Comparison of ENCODE assay signal across 8 mouse cellular contexts in the genomic region with DNA sequence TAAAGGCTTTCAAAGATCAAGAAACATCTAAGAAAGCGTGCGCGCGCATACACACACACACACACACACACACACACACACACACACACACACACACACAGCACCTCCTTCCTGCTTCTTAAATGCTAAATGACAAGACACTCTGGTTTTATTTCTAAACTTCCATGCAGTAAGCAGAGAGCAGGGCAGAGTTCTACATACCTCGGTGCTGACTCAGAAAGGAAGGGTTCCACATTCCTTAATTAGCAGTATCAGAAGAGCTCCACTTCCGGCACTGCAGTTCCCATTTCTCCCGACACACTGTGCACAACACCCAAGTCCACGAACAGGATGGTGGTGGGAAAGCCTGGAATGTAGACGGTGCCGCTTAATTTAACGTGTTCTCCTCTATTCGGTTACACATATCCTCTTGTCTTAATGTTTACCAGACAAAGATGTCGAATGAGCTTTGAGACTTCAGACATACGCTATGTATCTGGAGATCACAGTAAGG. TPM values are rescaled to one million over a fixed set of nuclear protein-coding genes. Genes with fewer than 3 reads are reported as not detected.
DNase-seq lines count a peak whose midpoint lies in the region; ATAC-seq and TF ChIP-seq lines count a peak whose summit lies in the region.

Gene Zfp217, minus strand, starts transcription at position 443 of the 493 bp plus-strand sequence.

- no peaks in the 10 kb centered on the region for H3K9me3 ChIP-seq in kidney, embryonic 15.5 days (replicated peaks)
- H3K9me3 ChIP-seq in midbrain, embryonic 15.5 days, result no peaks in the 10 kb centered on the region

- H3K4me1 ChIP-seq in kidney, embryonic 15.5 days, result peaks cover 17% of the 10 kb centered on the region
- H3K4me1 ChIP-seq in midbrain, embryonic 15.5 days, result no peaks in the 10 kb centered on the region

- POLR2A ChIA-PET in Patski (lab: Charles Lee), result interaction anchor here (0.8 to 1.2 kb wide), 2 partner anchors 17 to 27 kb away, joined by 3 to 4 read pairs; no protein-coding TSS in a partner anchor

- no peaks in the 10 kb centered on the region for H3K79me2 ChIP-seq in macrophage (ENCODE audit: inconsistent target)

- 46% methylated on average over 14 of the region's 14 CpGs for WGBS in kidney, embryonic 15.5 days
- WGBS in macrophage (ENCODE audit: missing documents), result 26% methylated on average over 13 of the region's 14 CpGs
- 73% methylated on average over 14 of the region's 14 CpGs for WGBS in midbrain, embryonic 15.5 days

- no peak within 1 kb of the TSS for H3K4me3 ChIP-seq in kidney, embryonic 15.5 days (replicated peaks)
- H3K4me3 ChIP-seq in macrophage (ENCODE audit: inconsistent target), result no peak within 1 kb of the TSS
- H3K4me3 ChIP-seq in midbrain, embryonic 15.5 days, result no peak within 1 kb of the TSS

- no peak within 1 kb of the TSS for H3K9ac ChIP-seq in kidney, embryonic 15.5 days
- no peak within 1 kb of the TSS for H3K9ac ChIP-seq in midbrain, embryonic 15.5 days

- TF ChIP-seq CTCF in Patski (IDR thresholded peaks at IDR 0.05), result peak; percentile 34

- H3K27ac ChIP-seq in kidney, embryonic 15.5 days, result peak within 1 kb of the TSS; percentile 54
- peak within 1 kb of the TSS; percentile 71 for H3K27ac ChIP-seq in macrophage
- no peak within 1 kb of the TSS for H3K27ac ChIP-seq in midbrain, embryonic 15.5 days

- no peaks in the 10 kb centered on the region for H3K36me3 ChIP-seq in kidney, embryonic 15.5 days
- H3K36me3 ChIP-seq in macrophage (ENCODE audit: inconsistent target), result no peaks in the 10 kb centered on the region
- H3K36me3 ChIP-seq in midbrain, embryonic 15.5 days (replicated peaks), result no peaks in the 10 kb centered on the region

- DNase-seq in A20 (ENCODE audit: low read depth, low spot score), result peak; percentile 84
- no peak for DNase-seq in Patski (ENCODE audit: low read depth, low spot score)
- DNase-seq in gastrocnemius, postnatal 4 days (ENCODE audit: low spot score in 2 of 2), result peak in 1 of 2 experiments; percentile 30
- DNase-seq in natural killer cell, adult 2 months (ENCODE audit: low spot score in 2 of 2), result no peak
- DNase-seq in layer of hippocampus, postnatal 36 days, result no peak

- ATAC-seq in Patski, result peak; percentile 99
- ATAC-seq in kidney, embryonic 15.5 days (replicated peaks; ENCODE audit: low FRiP score), result no peak; the same call in 1 of the 2 replicates
- ATAC-seq in midbrain, embryonic 15.5 days (replicated peaks), result no peak

- peak within 1 kb of the TSS; percentile 21; the same call in 1 of the 2 replicates for H3K4me2 ChIP-seq in kidney, embryonic 15.5 days
- H3K4me2 ChIP-seq in midbrain, embryonic 15.5 days, result no peak within 1 kb of the TSS

- CTCF ChIA-PET in Patski (lab: Charles Lee), result interaction anchor here (1.4 to 1.8 kb wide), 3 partner anchors 8 to 44 kb away, joined by 4 to 10 read pairs (median 4); no protein-coding TSS in a partner anchor

- no peaks in the 10 kb centered on the region for H3K27me3 ChIP-seq in Patski
- no peaks in the 10 kb centered on the region for H3K27me3 ChIP-seq in kidney, embryonic 15.5 days
- no peaks in the 10 kb centered on the region for H3K27me3 ChIP-seq in midbrain, embryonic 15.5 days (replicated peaks)

- in situ Hi-C loops in Patski (cut with MboI; ENCODE audit: low pct_unique_long_range_greater_than_20kb), result no loop called here

RNA-seq across cellular contexts. Expression of gene Zfp217, which starts in this region (rescaled TPM):
- polyA plus RNA-seq in Patski (2021) (26.7 TPM), macrophage (2018) (14.1 to 29.4 TPM (median 16.9 TPM) in 3 replicates)
- total RNA-seq in gastrocnemius, postnatal 4 days (2021), result 10 to 100 TPM; 14.1 to 15.1 TPM
- 4.7 and 5.0 TPM in 2 replicates for polyA plus RNA-seq in kidney, embryonic 15.5 days (2015; fragmentation: Nextera tagmentation; extraction: Ambion mirVana)
- 10 to 100 TPM; 28.8 to 85.5 (median 55.0) TPM for total RNA-seq in macrophage (2018; cell fraction: chromatin; rRNA removed)
- total RNA-seq in macrophage (2018; cell fraction: cytosol; rRNA removed), result 10 to 100 TPM in 25 of 26 experiments, 1 to 10 TPM in 1; 8.5 to 44.7 (median 31.6) TPM
- total RNA-seq in macrophage (2018; cell fraction: nucleus; rRNA removed), result 100 to 1,000 TPM in 1 of 26 experiments, 10 to 100 TPM in 25; 26.3 to 107 (median 56.6) TPM
- 1.4 TPM in 2 replicates for polyA plus RNA-seq in midbrain, embryonic 15.5 days (2015; fragmentation: Nextera tagmentation; extraction: Ambion mirVana)
- 1 to 10 TPM; 2.3 to 2.5 TPM for total RNA-seq in layer of hippocampus, postnatal 36 days (2021)

Comparison
In these comparisons a context has a peak if more than half of its experiments do, and no peak if none do; other contexts are left out.
1. RNA of gene Zfp217 (total RNA-seq): 14.1 to 15.1 TPM in gastrocnemius, postnatal 4 days; 2.3 to 2.5 TPM in layer of hippocampus, postnatal 36 days; every median in the first group is over 4 times any median in the second.